Mouse (Mus musculus): ENCODE data around the gene Ppfibp2.
A peak's percentile ranks its signal among the peaks of the same experiment; 100 is the strongest.

Ppfibp2 gene

DNA sequence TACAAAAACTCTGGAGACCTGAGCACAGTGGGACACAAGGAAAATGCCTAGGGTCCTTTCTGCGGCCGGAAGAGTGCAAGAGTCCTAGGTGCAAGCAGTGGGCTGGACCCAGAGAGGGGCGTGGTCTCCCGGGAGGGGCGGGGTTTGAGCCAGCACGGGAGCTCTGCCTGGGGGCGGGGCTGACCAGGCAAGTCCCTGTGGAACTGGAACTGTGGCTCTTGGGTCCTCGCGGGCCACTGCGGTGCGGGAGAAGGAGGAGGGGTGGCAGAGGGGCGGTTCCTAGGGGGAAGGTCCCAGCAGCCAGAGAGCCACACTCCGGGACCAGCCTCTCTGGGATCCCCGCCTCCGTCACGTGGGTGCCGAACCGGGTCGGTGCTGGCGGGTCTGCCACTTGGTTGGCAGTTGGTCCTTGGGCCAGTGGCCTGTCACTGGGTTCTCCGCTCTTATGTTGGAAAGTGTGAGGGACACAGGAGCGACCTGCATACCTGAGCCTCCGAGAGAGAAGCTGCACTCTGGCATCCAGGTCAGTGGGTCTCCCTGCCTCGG, at the start of gene Ppfibp2:
Gene Ppfibp2 (plus strand): TSS at position 351 of the 546 bp plus-strand sequence.
- no peak for DNase-seq (ENCODE audit: low read depth)

DNA sequence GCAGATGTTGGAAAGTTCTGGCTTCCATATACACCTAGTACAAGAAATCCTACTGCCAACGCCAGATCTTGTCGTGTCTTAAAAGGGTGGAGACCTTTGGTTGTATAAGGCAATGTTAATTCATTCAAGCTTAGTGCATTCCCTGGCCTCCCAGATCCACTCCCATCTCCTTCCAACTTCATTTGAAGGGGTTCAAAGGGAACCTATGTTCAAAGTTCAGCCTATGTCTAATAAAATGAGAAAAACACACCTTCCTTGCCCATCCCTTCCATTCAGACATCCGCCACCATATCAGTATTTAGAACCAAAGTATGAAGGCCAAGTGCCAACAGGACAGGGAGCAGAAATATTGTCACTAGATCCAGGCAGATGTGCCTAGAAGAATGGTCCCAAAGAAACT, 47.1 kb upstream of the Ppfibp2 start:
- no peak for DNase-seq (ENCODE audit: low read depth)

DNA sequence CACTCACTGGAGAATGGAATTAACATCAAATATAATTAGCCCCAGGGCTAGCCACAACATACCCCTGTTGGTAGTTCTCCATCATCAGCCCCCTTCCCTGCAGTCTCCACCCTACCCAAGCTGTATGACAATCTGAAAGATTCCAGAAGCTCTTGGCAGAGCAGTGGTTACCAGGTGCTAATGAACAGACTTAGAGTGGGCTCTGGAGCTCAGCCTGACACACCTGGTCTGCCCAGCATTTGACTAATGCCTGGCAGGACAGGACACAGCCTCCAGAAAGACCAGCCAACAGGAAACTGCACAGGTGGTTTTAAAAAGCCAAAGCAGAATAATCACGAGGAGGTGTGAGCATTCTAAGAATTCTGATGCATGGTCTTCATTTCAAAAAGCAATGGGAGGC, 41.5 kb upstream of the Ppfibp2 start:
- no peak for DNase-seq (ENCODE audit: low read depth)

DNA sequence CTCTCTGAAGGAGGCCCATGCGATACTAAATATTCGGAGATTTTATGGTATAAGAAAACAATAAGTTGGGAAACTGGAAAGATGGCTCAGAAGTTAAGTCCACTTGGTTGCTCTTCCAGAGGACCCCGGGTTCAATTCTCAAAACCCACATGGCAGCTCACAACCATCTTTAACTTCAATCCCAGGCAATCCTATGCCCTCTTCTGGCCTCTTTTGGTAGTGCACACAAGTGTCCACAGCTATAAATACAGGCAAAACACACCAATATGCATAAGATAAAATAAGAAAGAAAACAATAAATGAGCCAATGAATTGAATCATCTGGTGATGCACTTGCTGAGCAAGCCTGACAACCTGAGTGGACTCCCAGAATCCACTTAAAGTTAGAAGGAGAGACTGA, 39.1 kb upstream of the Ppfibp2 start:
- peak; percentile 14 for DNase-seq (ENCODE audit: low read depth)

DNA sequence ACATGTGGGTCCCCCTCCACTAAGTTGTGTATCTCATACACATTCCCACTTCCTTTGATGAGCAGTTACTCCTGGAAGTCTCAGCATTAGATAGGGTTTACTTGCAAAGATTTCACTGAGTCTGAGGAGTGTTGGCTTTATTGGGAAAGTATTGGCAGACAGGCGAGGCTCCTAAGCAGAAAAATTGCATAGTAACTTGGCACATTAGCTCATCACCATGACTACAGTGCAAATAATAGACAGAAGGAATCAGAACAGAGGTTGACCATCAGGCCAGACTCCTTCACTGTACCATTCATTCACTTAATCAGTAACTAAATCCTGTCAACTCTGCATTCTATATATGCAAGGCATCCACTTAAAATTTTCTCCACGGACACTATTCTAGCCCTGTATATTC, 34.3 kb upstream of the Ppfibp2 start:
- DNase-seq (ENCODE audit: low read depth) = no peak

DNA sequence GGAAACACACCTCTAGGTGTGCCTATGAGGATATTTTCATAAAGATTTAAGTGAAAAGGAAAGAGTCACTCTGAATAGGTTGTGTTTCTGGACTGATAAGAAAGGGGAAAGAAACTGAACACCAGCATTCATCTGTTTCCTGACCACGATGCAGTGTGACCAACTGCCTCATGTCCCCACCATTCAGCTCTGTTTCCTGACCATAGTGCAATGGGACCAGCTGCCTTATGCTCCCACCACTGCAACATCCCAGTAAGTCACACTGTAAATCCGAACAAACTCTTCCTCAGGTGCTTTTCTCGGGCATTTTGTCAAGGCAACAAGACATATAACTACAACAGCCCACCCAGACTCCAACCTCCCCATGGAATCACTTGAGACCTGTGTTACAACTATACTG, 33.4 kb upstream of the Ppfibp2 start:
- peak; percentile 43 for DNase-seq (ENCODE audit: low read depth)

DNA sequence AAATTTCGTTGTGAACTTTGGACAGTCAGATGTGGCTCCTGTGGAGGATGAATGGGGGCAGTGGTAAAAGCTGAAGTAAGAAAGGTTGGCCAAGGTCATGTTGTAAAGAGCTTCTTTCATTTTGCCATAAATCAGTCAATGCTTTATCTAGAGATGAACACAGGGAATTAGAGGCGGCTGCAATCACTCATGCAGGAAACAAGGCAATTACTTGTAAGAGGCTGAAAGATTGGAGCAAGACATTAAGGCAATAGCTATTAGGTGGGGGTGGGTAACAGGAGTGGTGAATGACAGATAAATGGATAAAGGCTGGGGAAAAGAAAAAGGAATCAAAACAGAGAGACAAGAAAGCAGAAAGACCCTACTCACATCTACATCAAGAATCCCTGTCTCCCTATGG, 31.3 kb upstream of the Ppfibp2 start:
- no peak for DNase-seq (ENCODE audit: low read depth)

DNA sequence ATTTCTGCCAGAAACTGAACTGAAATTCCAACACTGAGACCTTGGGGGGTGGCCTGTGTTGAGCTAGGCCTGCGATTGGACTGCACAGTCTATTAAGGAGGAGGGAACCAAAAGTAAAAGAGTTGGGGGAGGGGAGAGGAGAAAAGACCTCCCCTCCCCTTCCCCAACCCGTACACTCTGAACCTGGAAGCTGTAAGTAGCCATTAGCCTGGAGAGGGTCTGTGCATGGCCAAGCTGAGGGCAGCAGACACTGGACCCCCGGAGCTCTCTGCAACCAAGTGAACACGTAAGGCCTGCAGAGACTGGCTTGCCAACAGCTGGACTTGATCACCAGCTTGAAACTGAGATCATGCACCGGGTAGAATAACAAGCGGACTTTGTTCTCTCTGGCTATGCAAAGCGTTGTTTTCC, 27.7 kb upstream of the Ppfibp2 start, which contains the start of gene Olfml1:
Gene Olfml1 (plus strand): TSS at position 186 of the 411 bp plus-strand sequence.
- DNase-seq (ENCODE audit: low read depth) = no peak

DNA sequence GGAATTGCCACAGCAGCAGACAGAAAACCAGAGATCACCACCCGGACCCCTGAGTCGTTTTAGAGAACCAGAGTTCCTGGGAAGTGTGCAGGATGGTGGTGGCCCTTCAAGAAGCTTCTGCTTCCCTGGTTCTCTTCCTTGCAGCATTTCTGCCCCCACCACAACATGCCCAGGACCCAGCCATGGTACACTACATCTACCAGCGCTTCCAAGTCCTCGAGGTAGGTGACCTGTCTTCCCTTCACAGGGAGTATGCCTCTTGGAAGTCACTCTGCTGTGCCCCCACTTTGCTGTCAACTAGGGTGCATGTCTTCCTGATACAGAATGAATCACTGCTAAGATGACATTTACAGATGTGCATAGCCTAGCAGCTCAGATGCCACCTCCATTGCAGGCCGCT, 27.3 kb upstream of the Ppfibp2 start:
- DNase-seq (ENCODE audit: low read depth) = no peak

DNA sequence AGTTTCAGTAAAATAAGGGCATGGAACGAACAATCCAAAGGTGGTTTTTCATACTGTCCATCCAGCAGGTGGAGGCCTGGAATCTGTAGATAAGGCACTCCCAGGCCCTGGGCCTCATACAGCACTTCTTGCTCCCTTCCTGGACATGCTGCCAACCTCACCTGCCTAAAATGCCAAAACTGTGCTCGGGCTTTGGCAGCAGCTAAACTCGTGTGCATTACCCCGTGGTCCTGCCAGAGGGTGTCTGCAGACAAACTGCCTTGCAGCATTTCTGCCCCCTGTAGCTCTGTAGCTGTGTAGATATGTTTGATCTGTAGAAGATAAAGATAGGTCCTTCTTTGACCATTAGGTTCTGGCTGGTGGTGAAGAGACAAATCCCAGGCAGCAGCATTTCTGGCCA, 26.0 kb upstream of the Ppfibp2 start:
- DNase-seq (ENCODE audit: low read depth) = no peak

DNA sequence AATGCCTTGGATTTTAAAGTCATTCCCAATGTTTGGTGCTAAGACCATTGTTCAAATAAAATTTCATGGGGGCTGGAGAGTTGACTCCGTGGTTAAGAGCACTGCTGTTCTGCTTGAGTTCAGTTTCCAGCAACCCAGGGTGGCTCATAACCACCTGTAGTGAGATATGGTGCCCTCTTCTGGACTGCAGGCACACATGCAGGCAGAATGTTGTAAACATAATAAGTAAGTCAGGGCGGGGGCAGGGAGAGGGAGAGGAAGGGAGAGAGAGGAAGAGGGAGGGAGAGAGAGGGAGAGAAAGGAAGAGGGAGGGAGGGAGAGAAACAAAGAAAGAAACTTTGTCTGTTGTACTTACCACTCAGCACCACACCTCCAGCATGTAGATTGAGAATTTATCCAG, 21.2 kb upstream of the Ppfibp2 start:
- no peak for DNase-seq (ENCODE audit: low read depth)

DNA sequence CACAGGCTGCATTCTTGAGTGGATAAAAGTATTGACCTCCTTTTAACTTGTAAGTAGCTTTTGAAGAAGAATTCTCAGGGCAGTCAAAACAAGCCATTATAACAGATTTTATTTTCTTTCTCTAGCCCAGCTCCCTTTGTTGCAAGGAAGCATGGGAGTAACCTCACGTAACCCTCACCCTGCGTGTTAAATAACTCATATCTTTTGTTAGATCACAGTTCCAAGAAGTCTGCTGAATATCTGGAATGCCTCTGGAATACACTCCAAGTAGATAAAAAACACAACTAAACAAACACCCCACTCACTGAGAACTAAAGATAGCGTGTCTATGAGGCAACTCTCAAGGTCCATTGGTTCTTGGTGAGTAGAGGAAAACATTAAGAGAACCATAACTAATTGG, 20.7 kb upstream of the Ppfibp2 start:
- DNase-seq (ENCODE audit: low read depth) = no peak

DNA sequence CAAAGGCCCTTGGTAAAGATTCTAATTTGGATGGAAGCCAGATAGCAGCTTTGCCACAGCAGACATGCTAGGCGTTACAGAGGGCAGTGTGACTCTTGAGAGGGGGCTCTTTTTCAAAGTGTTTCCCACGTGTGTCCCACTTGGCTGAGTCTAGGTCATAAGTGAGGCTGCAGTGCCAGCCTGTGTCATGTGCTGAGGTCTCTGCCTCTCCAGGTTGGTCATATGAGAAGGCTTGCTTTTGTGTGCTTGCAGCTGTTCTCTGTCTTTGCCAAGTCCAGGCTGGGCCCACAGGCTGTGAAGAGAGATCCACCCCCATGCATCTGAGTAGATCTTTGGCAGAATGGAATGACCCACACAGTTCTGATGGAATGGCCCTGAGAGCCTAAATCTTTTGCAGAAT, 2.4 kb upstream of the Ppfibp2 start:
- no peak for DNase-seq (ENCODE audit: low read depth)

DNA sequence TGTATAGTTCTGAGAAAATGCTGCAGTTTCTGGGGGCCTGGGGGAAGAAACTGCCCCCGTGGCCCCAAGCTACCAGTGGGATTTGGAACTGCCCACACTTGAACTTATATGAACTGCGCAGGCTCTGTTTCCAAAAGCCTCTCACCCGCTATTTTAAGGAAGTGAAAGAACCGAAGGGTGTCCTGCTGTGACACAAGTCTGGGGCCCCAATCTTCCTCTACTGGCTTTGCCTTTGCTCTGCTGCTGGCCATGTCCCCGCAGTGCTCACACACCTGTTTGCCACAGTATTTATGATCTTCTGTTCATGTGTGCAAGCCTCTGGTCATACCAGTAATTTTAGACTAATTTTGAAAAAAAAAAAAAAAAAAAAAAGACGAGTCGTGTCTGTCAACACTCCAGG, 1.1 kb upstream of the Ppfibp2 start:
- no peak for DNase-seq (ENCODE audit: low read depth)

DNA sequence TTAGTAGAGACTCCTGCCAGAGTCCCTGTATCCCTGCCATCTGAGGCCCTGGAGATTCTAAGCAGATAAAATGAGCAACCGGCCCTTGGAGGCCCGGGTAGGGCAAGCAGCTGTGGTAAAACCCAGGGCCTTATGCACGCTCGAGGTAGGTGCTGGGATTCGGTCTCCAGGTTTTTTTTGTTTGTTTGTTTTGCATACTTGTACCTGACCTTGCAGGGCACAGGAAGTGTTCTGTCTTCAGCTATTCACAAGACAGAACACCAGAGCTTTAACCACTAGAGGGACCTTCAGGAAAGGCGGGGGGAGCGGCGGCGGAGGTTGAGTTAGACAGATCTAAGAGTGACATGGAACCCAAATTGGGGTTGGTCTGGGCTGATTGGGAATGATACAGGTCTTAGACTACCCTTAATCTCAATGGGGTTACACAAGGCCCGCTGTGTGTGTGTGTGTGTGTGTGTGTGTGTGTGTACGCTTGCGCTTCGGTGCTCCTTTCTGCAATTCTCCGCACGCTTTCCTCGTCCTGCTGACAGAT, 616 bp upstream of the Ppfibp2 start:
- DNase-seq (ENCODE audit: low read depth) = no peak

DNA sequence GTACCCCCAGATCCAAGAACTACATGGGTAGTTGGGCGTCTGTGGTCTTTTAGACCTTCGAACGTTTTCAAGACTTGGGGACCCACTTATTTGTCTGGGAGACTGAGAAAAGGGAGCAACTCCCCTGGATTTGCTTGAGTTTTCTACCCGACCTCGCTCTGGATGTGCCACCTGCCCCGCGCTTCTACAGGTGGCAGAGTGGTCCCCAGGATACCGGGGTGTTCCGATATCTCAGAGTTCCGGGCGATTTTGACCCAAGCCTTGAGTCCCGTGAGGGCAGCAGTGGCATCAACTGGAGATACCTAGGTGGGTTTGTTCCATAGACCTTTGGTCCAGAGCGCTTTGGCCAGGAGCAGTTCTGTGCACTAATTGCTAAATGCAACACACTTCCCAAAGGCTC, 419 bp downstream of the Ppfibp2 start:
- no peak for DNase-seq (ENCODE audit: low read depth)

DNA sequence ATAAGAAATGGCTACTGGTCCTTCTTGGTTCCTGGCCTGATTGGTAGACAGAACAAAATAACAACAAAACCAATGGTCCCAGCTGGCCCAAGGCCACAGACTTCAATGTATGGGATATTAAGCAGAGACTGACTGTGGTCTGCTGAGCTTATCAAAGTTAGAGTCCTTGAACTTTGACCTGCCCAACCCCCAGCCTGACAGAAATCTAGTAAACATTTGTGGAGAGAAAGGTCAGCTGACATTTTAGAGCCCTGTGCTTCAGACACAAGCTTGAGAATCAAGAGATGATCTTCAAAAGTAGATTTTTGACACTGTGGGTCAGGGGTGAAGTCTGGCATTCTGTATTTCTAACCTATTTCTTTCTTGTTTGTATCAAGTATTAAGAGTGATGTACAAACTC, 1.7 kb downstream of the Ppfibp2 start:
- DNase-seq (ENCODE audit: low read depth) = no peak

DNA sequence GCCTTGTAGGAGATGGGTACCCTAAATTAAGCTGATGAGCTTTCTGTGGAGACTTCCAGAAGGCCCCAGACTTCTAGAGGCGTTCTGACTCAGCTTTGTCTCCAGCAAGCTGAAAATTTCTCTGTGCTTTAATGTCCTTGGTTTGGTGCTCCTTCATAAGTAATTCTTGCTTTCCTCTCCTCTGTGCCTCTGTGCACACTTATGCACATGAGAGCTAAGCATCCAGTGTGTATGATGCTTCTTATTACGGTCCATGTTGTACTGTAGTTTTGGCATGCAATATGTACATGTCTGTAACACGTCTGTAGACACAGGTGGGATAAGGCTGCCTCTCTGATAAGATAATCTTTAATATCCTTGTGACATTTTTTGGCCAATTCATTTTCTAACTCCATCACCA, 2.9 kb downstream of the Ppfibp2 start:
- DNase-seq (ENCODE audit: low read depth) = no peak

DNA sequence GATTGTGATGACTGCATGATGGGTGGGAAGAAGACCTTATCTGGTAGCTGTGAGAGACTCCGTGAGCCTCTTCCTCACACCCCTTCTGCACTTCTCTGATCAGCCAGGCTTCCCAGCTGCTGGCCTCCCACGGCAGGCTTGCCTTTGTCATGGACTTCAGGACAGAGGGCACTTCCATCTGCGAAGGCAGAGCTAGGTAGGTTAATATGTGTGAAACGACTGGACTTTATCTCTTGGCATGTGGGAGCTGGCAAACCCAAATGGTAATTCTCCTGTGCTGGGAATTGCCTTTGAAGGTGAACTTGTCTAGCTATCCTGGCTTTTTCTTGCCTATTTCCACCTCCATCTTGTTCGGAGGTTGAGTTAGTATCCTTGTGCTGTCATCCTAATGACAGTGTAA, 5.6 kb downstream of the Ppfibp2 start:
- DNase-seq (ENCODE audit: low read depth) = no peak

DNA sequence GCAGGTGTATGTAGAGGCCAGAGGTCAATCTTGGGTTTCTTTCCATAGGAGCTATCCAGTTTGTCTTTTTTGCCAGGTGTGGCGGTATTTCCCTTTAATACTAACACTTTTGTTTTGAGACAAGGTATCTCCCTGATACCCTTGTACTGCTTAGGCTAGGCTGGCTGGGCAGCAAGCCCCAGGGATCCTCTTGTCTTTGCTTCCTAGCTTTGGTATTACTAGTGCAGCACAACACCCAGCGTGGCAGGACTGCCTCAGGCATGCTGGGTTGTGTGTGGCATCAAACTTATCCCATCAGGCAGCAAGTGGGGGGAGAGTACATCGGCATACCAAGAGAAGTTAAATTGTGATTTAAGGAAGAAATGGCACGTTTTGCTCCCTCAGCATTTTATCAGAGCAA, 7.5 kb downstream of the Ppfibp2 start:
- no peak for DNase-seq (ENCODE audit: low read depth)

DNA sequence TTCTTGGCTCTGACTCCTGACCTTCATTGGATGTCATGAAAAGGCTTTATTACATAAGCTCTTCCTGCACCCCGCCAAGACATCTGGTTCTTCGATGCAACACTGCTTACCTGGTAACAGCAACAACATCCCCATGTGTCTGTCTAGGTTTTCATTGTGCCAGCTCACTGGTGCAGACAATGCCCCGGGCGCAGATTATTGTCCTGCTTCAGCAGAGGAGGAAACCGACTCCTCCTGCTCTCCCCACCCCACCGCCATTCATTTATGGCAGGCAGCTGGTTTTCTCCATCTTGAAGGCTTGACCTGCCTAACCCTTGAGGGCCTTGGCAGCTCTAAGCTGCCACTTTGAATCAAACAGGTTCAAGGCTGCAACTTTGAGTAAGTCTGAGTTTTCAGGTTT, 7.9 kb downstream of the Ppfibp2 start:
- DNase-seq (ENCODE audit: low read depth) = no peak

DNA sequence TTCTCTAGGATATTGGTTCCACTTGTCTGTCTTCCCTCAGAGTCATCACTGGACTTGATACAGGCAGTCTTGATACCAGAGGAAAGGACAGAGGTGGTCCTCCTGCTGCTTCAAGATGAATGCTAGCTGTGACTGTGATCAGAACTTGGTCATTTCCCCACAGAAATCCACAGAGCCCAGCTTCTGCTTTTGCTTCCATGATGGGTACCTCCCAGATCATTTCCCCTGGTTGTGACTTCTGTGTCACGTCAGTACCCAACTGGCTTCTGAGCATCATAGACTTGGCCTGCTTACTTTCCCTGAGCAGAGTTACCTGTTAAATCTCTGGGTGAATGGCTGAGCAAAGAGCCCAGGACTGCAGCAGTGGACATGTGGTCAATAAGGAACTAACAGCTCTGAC, 12.8 kb downstream of the Ppfibp2 start:
- no peak for DNase-seq (ENCODE audit: low read depth)

DNA sequence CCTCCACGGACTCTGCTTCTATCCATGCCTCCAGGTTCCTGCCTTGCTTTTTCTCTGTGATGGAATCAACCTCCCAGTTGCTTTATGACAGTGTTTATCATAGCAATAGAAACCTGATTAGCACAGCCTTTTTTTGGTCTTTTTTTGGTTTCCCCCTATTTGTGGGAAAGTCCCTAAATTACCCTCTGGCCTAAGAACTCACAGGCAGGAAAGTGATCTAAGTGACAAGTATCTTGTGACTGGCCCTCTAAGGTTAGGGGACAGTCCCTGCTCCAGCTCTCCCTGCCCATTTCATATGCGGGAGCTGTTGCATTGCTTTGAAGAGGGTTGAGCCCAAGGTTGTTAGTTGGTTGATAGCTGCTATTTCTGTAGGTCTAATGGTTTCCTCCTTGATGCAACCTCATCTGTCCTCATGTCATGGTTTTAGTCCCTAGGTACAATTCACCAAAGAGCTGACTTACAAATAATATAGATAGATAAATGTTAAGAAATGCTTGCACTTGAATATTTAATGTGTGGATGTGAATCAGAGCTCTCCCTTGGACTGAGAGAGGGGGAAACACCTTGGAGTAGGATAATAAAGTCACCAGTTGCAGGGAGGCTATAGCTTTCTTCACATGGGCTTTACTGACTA, 14.7 kb downstream of the Ppfibp2 start:
- no peak for DNase-seq (ENCODE audit: low read depth)

DNA sequence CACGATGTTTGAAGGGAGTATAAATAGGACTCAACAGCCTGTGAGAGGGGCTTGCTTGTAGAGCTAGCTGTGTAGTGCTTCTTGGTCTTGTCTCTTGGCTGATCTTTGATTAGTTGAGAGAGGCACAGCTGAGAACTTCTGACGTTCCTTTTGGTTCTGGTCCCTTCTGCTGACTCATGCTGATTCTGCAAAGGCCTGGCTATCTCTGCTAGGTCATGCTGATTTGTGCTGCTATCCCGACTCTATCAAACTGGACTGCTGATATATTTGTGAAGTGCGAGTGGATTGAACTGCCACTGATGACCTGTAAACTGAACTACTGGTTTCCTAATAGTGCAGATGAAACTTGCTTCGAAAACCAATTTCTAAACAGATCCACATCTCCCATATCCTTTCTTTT, 15.9 kb downstream of the Ppfibp2 start:
- DNase-seq (ENCODE audit: low read depth) = no peak

Measured in 416B (cell line).